Comparison of ENCODE assay signal across 8 mouse cellular contexts in the genomic region with DNA sequence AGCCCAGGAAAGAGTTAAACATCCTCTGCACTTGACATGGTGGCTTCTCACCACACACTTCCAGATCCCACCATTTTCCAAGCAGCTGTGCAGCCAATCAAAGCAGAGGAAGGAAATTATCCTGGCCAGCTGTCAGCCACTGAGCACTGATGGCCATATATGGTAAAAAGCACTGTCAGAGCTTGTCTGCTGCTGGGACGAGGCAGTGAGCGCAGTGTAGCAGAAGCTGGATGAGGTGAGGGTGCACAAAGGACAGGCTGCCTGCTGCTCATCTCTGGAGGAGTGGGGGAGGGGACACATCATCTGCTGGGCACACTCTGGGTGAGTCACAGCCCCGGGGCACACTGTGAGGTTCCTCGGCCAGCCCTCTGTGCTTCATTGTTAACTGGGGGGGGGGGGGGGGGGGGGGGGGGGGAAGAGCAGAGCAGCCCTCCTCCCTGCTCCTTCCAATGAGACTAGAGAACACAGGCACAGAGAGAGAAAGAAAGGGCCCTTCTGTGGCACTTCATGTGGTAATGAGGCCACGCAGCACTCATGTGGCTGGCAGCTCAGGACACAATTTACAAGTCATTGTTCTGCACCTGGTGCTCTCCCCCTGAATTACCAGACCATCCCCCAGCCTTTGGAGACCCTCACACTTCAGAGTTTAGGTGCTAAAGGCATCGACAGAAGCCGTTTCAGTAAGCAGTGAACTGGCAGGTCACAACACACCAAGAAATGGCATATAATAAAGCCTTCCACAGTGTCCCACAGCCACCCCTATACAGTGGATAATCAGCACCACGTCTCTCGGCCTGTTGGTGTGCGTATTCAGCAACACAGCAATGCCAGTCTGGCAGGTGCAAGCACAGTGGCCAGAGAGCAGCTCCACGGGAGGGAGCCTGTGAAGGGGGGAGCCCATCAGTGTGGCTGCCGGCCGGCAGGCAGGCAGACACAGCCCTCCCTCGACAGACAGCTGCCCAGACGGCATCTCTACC. TPM values are rescaled to one million over a fixed set of nuclear protein-coding genes. Genes with fewer than 3 reads are reported as not detected.
A peak's percentile ranks its signal among the peaks of the same experiment; 100 is the strongest.
DNase-seq lines count a peak whose midpoint lies in the region; ATAC-seq lines count a peak whose summit lies in the region.

No protein-coding gene starts in this region.

- no peaks in the 10 kb centered on the region for H3K9me3 ChIP-seq in intestine, embryonic 16.5 days (ENCODE audit: control insufficient read depth, low read length)

- H3K9ac ChIP-seq in intestine, embryonic 16.5 days (ENCODE audit: low read depth, low read length) = peak overlapping the region; percentile 64

- intact Hi-C loops in gastrocnemius, postnatal 36 days (cut with DNase I) = loop anchor here (5.0 kb wide), 1 partner anchor 34 kb away; the partner anchor contains the start of gene Coro1c
- intact Hi-C loops in left cerebral cortex, postnatal 4 days (cut with DNase I) = no loop called here

- 18% methylated on average over 13 of the region's 15 CpGs for WGBS in intestine, embryonic 16.5 days

- peak overlapping the region; percentile 92 for H3K27ac ChIP-seq in intestine, embryonic 16.5 days (ENCODE audit: low read length)

- H3K36me3 ChIP-seq in intestine, embryonic 16.5 days (ENCODE audit: control insufficient read depth, insufficient read depth, low read length) = peaks cover 9% of the 10 kb centered on the region

- no peaks in the 10 kb centered on the region for H3K27me3 ChIP-seq in intestine, embryonic 16.5 days (replicated peaks; ENCODE audit: control insufficient read depth, insufficient read depth, low read length)

- H3K4me2 ChIP-seq in intestine, embryonic 16.5 days (ENCODE audit: low read depth, low read length) = peak overlapping the region; percentile 29

- peak; percentile 39 for ATAC-seq in common myeloid progenitor, adult 5-6 weeks (replicated peaks; ENCODE audit: low read depth, poor library complexity, severe bottlenecking)
- ATAC-seq in intestine, embryonic 16.5 days = peak; percentile 80

- peak; percentile 86 for DNase-seq in layer of hippocampus, adult 11-12 months (ENCODE audit: low spot score)
- no peak for DNase-seq in layer of hippocampus, postnatal 25 days (ENCODE audit: extremely low spot score in 1 of 2, low spot score in 1 of 2)
- DNase-seq in gastrocnemius, postnatal 36 days = peak; percentile 50 to 51
- peak; percentile 82 for DNase-seq in left cerebral cortex, postnatal 4 days
- DNase-seq in mesoderm, embryonic 11.5 days (ENCODE audit: low read depth, low spot score) = peak; percentile 93
- DNase-seq in right cerebral cortex, postnatal 25 days = peak; percentile 39

- peaks cover 86% of the 10 kb centered on the region for H3K4me1 ChIP-seq in intestine, embryonic 16.5 days (ENCODE audit: control insufficient read depth, insufficient read depth, low read length)

- H3K4me3 ChIP-seq in intestine, embryonic 16.5 days (ENCODE audit: low read length) = peak overlapping the region; percentile 24

RNA-seq across cellular contexts. Expression of gene Coro1c, which starts 35.3 kb away (rescaled TPM):
- 10 to 100 TPM; 82.7 to 91.6 TPM for total RNA-seq in layer of hippocampus, postnatal 25 days (2021)
- 92.4 and 106 TPM in 2 replicates for total RNA-seq in common myeloid progenitor, adult 5-6 weeks (2017)
- 10 to 100 TPM; 10.6 to 14.4 TPM for total RNA-seq in gastrocnemius, postnatal 36 days (2021)
- polyA plus RNA-seq in intestine, embryonic 16.5 days (2015; fragmentation: Nextera tagmentation; extraction: Ambion mirVana) = 175 and 183 TPM in 2 replicates
- total RNA-seq in left cerebral cortex, postnatal 4 days (2021) = 100 to 1,000 TPM; 183 to 194 TPM

RNA-seq across cellular contexts. Expression of gene Selplg, which starts 40.8 kb away (rescaled TPM):
- total RNA-seq in layer of hippocampus, postnatal 25 days (2021) = 10 to 100 TPM; 29.3 to 33.5 TPM
- 91.4 and 108 TPM in 2 replicates for total RNA-seq in common myeloid progenitor, adult 5-6 weeks (2017)
- 1 to 10 TPM; 1.0 to 1.2 TPM for total RNA-seq in gastrocnemius, postnatal 36 days (2021)
- polyA plus RNA-seq in intestine, embryonic 16.5 days (2015; fragmentation: Nextera tagmentation; extraction: Ambion mirVana) = 6.8 and 7.5 TPM in 2 replicates
- 1 to 10 TPM; 1.5 to 2.7 TPM for total RNA-seq in left cerebral cortex, postnatal 4 days (2021)

Comparison
In these comparisons a context has a peak if more than half of its experiments do, and no peak if none do; other contexts are left out.
1. DNase-seq: peak in layer of hippocampus, adult 11-12 months (single experiment), gastrocnemius, postnatal 36 days (2 of 2), left cerebral cortex, postnatal 4 days (single experiment), mesoderm, embryonic 11.5 days (single experiment) and right cerebral cortex, postnatal 25 days (single experiment); none in layer of hippocampus, postnatal 25 days (0 of 2).
2. RNA of gene Selplg, which starts 40.8 kb away (total RNA-seq): 91.4 to 108 TPM in common myeloid progenitor, adult 5-6 weeks and 29.3 to 33.5 TPM in layer of hippocampus, postnatal 25 days; 1.5 to 2.7 TPM in left cerebral cortex, postnatal 4 days and 1.0 to 1.2 TPM in gastrocnemius, postnatal 36 days; every median in the first group is over 4 times any median in the second.